Mouse (Mus musculus): ENCODE results near the gene Vmn2r3. TPM values are rescaled to one million over a fixed set of nuclear protein-coding genes. Genes with fewer than 3 reads are reported as not detected.

Vmn2r3 gene
- total RNA-seq (2012; rRNA removed) (not detected in 2 replicates), polyA plus RNA-seq (2012; ENCODE audit: insufficient read depth in 1 of 2, insufficient read length in 2 of 2, low read depth in 1 of 2, low replicate concordance in 2 of 2, missing spikeins in 1 of 2) (under 1 TPM in 1 of 2 experiments, not detected in 1; 0.17 TPM)

- no peaks in the 10 kb centered on the region for H3K36me3 ChIP-seq (ENCODE audit: control insufficient read depth in 1 of 2, insufficient read depth in 2 of 2, low read length in 2 of 2)
- no peaks in the 10 kb centered on the region for H3K9me3 ChIP-seq (replicated peaks; ENCODE audit: insufficient read depth, low read length)
- H3K4me1 ChIP-seq (ENCODE audit: control insufficient read depth in 1 of 2, insufficient read depth in 2 of 2, low read length in 2 of 2): no peaks in the 10 kb centered on the region
- no peak within 1 kb of the TSS for H3K27ac ChIP-seq (ENCODE audit: control insufficient read depth, low read depth, low read length)
- H3K79me2 ChIP-seq (ENCODE audit: control insufficient read depth, insufficient read depth, low read length, poor library complexity): no peaks in the 10 kb centered on the region
- no peak for DNase-seq (ENCODE audit: low read depth, low spot score)
- H3K27me3 ChIP-seq (ENCODE audit: control insufficient read depth in 1 of 2, insufficient read depth in 2 of 2, low read length in 2 of 2): no peaks in the 10 kb centered on the region; a peak in 1 of 4 replicates
- no peak within 1 kb of the TSS for H3K4me3 ChIP-seq (ENCODE audit: control insufficient read depth in 1 of 2, insufficient read depth in 1 of 2, low read depth in 2 of 2, low read length in 2 of 2)
- H3K9ac ChIP-seq (ENCODE audit: control insufficient read depth, low read depth, low read length, poor library complexity, severe bottlenecking): no peak within 1 kb of the TSS
- TF ChIP-seq MXI1 (IDR thresholded peaks at IDR 0.05; ENCODE audit: low read depth, low read length) (no peak), TCF12 (IDR thresholded peaks at IDR 0.05; ENCODE audit: low read depth, low read length) (no peak)
These were observed at the start of gene Vmn2r3 for GRCm38 (mm10) chr3:64289609-64290008. Gene Vmn2r3 (minus strand): TSS chr3:64289709.

GRCm38 (mm10) chr3:64332548-64332947 is 43.0 kb upstream of the Vmn2r3 start:
- no peaks in the 10 kb centered on the region for H3K4me1 ChIP-seq (ENCODE audit: control insufficient read depth in 1 of 2, insufficient read depth in 2 of 2, low read length in 2 of 2)
- H3K27me3 ChIP-seq (ENCODE audit: control insufficient read depth in 1 of 2, insufficient read depth in 2 of 2, low read length in 2 of 2): no peaks in the 10 kb centered on the region
- TF ChIP-seq KAT2A (conservative IDR thresholded peaks at IDR 0.05; ENCODE audit: low read depth, low read length): no peak
- TF ChIP-seq ELF1 (IDR thresholded peaks at IDR 0.05; ENCODE audit: low read depth, low read length): no peak
- TF ChIP-seq USF2 (IDR thresholded peaks at IDR 0.05; ENCODE audit: borderline replicate concordance in 1 of 2, insufficient read depth in 1 of 2, low read depth in 1 of 2, low read length in 2 of 2): no peak
- TF ChIP-seq TCF12 (IDR thresholded peaks at IDR 0.05; ENCODE audit: low read depth, low read length): no peak
- TF ChIP-seq HCFC1 (IDR thresholded peaks at IDR 0.05; ENCODE audit: low read depth, low read length): no peak
- no peaks in the 10 kb centered on the region for H3K9me3 ChIP-seq (replicated peaks; ENCODE audit: insufficient read depth, low read length)
- H3K27ac ChIP-seq (ENCODE audit: control insufficient read depth, low read depth, low read length): no peak overlapping the region
- H3K4me3 ChIP-seq (ENCODE audit: control insufficient read depth in 1 of 2, insufficient read depth in 1 of 2, low read depth in 2 of 2, low read length in 2 of 2): no peak overlapping the region
- no peak overlapping the region for H3K9ac ChIP-seq (ENCODE audit: control insufficient read depth, low read depth, low read length, poor library complexity, severe bottlenecking)
- no peaks in the 10 kb centered on the region for H3K79me2 ChIP-seq (ENCODE audit: control insufficient read depth, insufficient read depth, low read length, poor library complexity)
- no peaks in the 10 kb centered on the region for H3K36me3 ChIP-seq (ENCODE audit: control insufficient read depth in 1 of 2, insufficient read depth in 2 of 2, low read length in 2 of 2)
- no peak for DNase-seq (ENCODE audit: low read depth, low spot score)

- no peak for TF ChIP-seq UBTF (IDR thresholded peaks at IDR 0.05; ENCODE audit: borderline replicate concordance, insufficient read depth, low read depth, low read length)
- no peak for TF ChIP-seq MXI1 (IDR thresholded peaks at IDR 0.05; ENCODE audit: low read depth, low read length)
- no peak for TF ChIP-seq NELFE (IDR thresholded peaks at IDR 0.05; ENCODE audit: low read depth, low read length)
- no peak for TF ChIP-seq USF2 (IDR thresholded peaks at IDR 0.05; ENCODE audit: borderline replicate concordance in 1 of 2, insufficient read depth in 1 of 2, low read depth in 1 of 2, low read length in 2 of 2)
- no peak for TF ChIP-seq NRF1 (IDR thresholded peaks at IDR 0.05; ENCODE audit: insufficient read depth, low read depth, low read length, poor library complexity, severe bottlenecking)
- TF ChIP-seq RCOR1 (IDR thresholded peaks at IDR 0.05; ENCODE audit: low read depth, low read length): no peak
- no peak for TF ChIP-seq CHD1 (IDR thresholded peaks at IDR 0.05; ENCODE audit: low read depth, low read length)
- no peak for TF ChIP-seq ZNF384 (IDR thresholded peaks at IDR 0.05; ENCODE audit: low read depth, low read length)
- TF ChIP-seq KAT2A (conservative IDR thresholded peaks at IDR 0.05; ENCODE audit: low read depth, low read length): no peak
- TF ChIP-seq ZMIZ1 (IDR thresholded peaks at IDR 0.05; ENCODE audit: low read depth, low read length): no peak
- no peak for TF ChIP-seq USF1 (IDR thresholded peaks at IDR 0.05; ENCODE audit: low read depth, low read length)
- no peak for TF ChIP-seq MYC (IDR thresholded peaks at IDR 0.05; ENCODE audit: low read depth, low read length)
- no peak for TF ChIP-seq GABPA (IDR thresholded peaks at IDR 0.05; ENCODE audit: low read depth, low read length)
- no peak for TF ChIP-seq MEF2A (IDR thresholded peaks at IDR 0.05; ENCODE audit: extremely low read depth, insufficient replicate concordance, low read depth, low read length, poor library complexity, severe bottlenecking)
- Histone ChIP-seq H3K9me3 (replicated peaks; ENCODE audit: insufficient read depth, low read length) (no peaks in the 10 kb centered on the region), H3K27ac (ENCODE audit: control insufficient read depth, low read depth, low read length) (no peak overlapping the region), H3K4me1 (ENCODE audit: control insufficient read depth in 1 of 2, insufficient read depth in 2 of 2, low read length in 2 of 2) (no peaks in the 10 kb centered on the region), H3K36me3 (ENCODE audit: control insufficient read depth in 1 of 2, insufficient read depth in 2 of 2, low read length in 2 of 2) (no peaks in the 10 kb centered on the region), H3K27me3 (ENCODE audit: control insufficient read depth in 1 of 2, insufficient read depth in 2 of 2, low read length in 2 of 2) (no peaks in the 10 kb centered on the region), H3K9ac (ENCODE audit: control insufficient read depth, low read depth, low read length, poor library complexity, severe bottlenecking) (no peak overlapping the region), H3K79me2 (ENCODE audit: control insufficient read depth, insufficient read depth, low read length, poor library complexity) (no peaks in the 10 kb centered on the region), H3K4me3 (ENCODE audit: control insufficient read depth in 1 of 2, insufficient read depth in 1 of 2, low read depth in 2 of 2, low read length in 2 of 2) (no peak overlapping the region)
- no peak for DNase-seq (ENCODE audit: low read depth, low spot score)
These were observed 32.3 kb upstream of the Vmn2r3 start for GRCm38 (mm10) chr3:64321824-64322223.

Measured in MEL (cell line).